Mouse (Mus musculus) erythroblast, embryonic 14.5 days (primary cell): ENCODE measurements around the gene Tex38. TPM values are rescaled to one million over a fixed set of nuclear protein-coding genes. Genes with fewer than 3 reads are reported as not detected.

Experiments used
- H3K27me3 ChIP-seq: 2 replicates; pipeline ENCODE4 v1.6.1; 2012; ENCODE audit warnings: inconsistent platforms; ENCODE audit not compliant: control insufficient read depth
- H3K36me3 ChIP-seq: 2 replicates; pipeline ENCODE4 v1.6.1; 2012; ENCODE audit warnings: mild to moderate bottlenecking, inconsistent platforms; ENCODE audit not compliant: control insufficient read depth
- H3K4me1 ChIP-seq: 2 replicates; pipeline ENCODE4 v1.6.1; 2012; ENCODE audit warnings: inconsistent platforms; ENCODE audit not compliant: control insufficient read depth
- H3K4me3 ChIP-seq: replicated peaks from 2 replicates; pipeline ENCODE3; 2012; ENCODE audit warnings: moderate library complexity, mild to moderate bottlenecking, inconsistent platforms
- H3K9me3 ChIP-seq: 2 replicates; pipeline ENCODE4 v1.6.1; 2012; ENCODE audit warnings: low read length, inconsistent platforms, mixed read lengths; ENCODE audit not compliant: control insufficient read depth
- GATA1 ChIP-seq: IDR thresholded peaks from 2 replicates; pipeline ENCODE4 v1.6.1; 2012; ENCODE audit warnings: low read length, inconsistent platforms, mixed read lengths
- TAL1 ChIP-seq: IDR thresholded peaks from 3 replicates; pipeline ENCODE4 v1.6.1; 2012; ENCODE audit warnings: low read length, inconsistent platforms, mixed read lengths
- polyA plus RNA-seq: library from polyadenylated mRNA; stranded (reverse); fragments of >175 nt; gene quantifications from 2 replicates; pipeline ENCODE4 v1.2.3, GENCODE M21; 2012

Gene Tex38
- polyA plus RNA-seq = not detected in 2 replicates

GRCm38 (mm10) chr4:115780918-115781317 is at the start of gene Tex38:
Gene Tex38, minus strand, starts transcription at chr4:115781018.
- Histone ChIP-seq H3K4me1 (peaks cover 26% of the 10 kb centered on the region), H3K27me3 (no peaks in the 10 kb centered on the region), H3K36me3 (peaks cover 17% of the 10 kb centered on the region), H3K4me3 (no peak within 1 kb of the TSS), H3K9me3 (no peaks in the 10 kb centered on the region)
- no peak for TF ChIP-seq TAL1
- no peak for TF ChIP-seq GATA1

GRCm38 (mm10) chr4:115830491-115830890 is 49.7 kb upstream of the Tex38 start:
- TF ChIP-seq TAL1 (no peak), GATA1 (no peak)
- no peak overlapping the region for H3K4me3 ChIP-seq
- H3K36me3 ChIP-seq = peaks cover 61% of the 10 kb centered on the region
- no peaks in the 10 kb centered on the region for H3K9me3 ChIP-seq
- H3K4me1 ChIP-seq = peaks cover 59% of the 10 kb centered on the region
- no peaks in the 10 kb centered on the region for H3K27me3 ChIP-seq

- Histone ChIP-seq H3K4me3 (peak overlapping the region; percentile 81), H3K27me3 (no peaks in the 10 kb centered on the region), H3K36me3 (peaks cover 42% of the 10 kb centered on the region), H3K9me3 (no peaks in the 10 kb centered on the region), H3K4me1 (peaks cover 78% of the 10 kb centered on the region)
- TF ChIP-seq TAL1 (no peak), GATA1 (no peak)
These were observed 47.7 kb upstream of the Tex38 start for GRCm38 (mm10) chr4:115828572-115828902.

GRCm38 (mm10) chr4:115827888-115828571 is 47.2 kb upstream of the Tex38 start, which contains the start of gene Mob3c:
Gene Mob3c, plus strand, starts transcription at chr4:115828092.
- Histone ChIP-seq H3K4me3 (peak within 1 kb of the TSS; percentile 81), H3K9me3 (no peaks in the 10 kb centered on the region), H3K4me1 (peaks cover 83% of the 10 kb centered on the region), H3K36me3 (peaks cover 37% of the 10 kb centered on the region), H3K27me3 (no peaks in the 10 kb centered on the region)
- TF ChIP-seq TAL1 (no peak), GATA1 (no peak)

- Histone ChIP-seq H3K36me3 (peaks cover 34% of the 10 kb centered on the region), H3K4me3 (peak overlapping the region; percentile 81), H3K9me3 (no peaks in the 10 kb centered on the region), H3K4me1 (peaks cover 88% of the 10 kb centered on the region), H3K27me3 (no peaks in the 10 kb centered on the region)
- no peak for TF ChIP-seq TAL1
- no peak for TF ChIP-seq GATA1
These were observed 46.7 kb upstream of the Tex38 start for GRCm38 (mm10) chr4:115827535-115827887.

- H3K9me3 ChIP-seq = no peaks in the 10 kb centered on the region
- H3K4me1 ChIP-seq = peaks cover 88% of the 10 kb centered on the region
- H3K4me3 ChIP-seq = no peak overlapping the region
- H3K27me3 ChIP-seq = no peaks in the 10 kb centered on the region
- peaks cover 30% of the 10 kb centered on the region for H3K36me3 ChIP-seq
- TF ChIP-seq TAL1 = no peak
- TF ChIP-seq GATA1 = no peak
These were observed 46.2 kb upstream of the Tex38 start for GRCm38 (mm10) chr4:115827066-115827465.

- H3K36me3 ChIP-seq = peaks cover 13% of the 10 kb centered on the region
These were observed 44.5 kb upstream of the Tex38 start for GRCm38 (mm10) chr4:115825271-115825670.

GRCm38 (mm10) chr4:115824178-115824577 is 43.4 kb upstream of the Tex38 start:
- no peak; the same call in 2 of the 3 replicates for TF ChIP-seq TAL1
- 0 out of 2 replicates have a peak, but pooled peaks have one; percentile 35 for TF ChIP-seq GATA1
- peaks cover 2% of the 10 kb centered on the region for H3K36me3 ChIP-seq
- no peaks in the 10 kb centered on the region for H3K27me3 ChIP-seq
- H3K4me3 ChIP-seq = peak overlapping the region; percentile 12
- H3K4me1 ChIP-seq = peaks cover 84% of the 10 kb centered on the region
- no peaks in the 10 kb centered on the region for H3K9me3 ChIP-seq

More at GRCm38 (mm10) chr4:115825271-115825670, 44.5 kb upstream of the Tex38 start:
- Histone ChIP-seq H3K9me3 (no peaks in the 10 kb centered on the region), H3K27me3 (no peaks in the 10 kb centered on the region), H3K4me1 (peaks cover 92% of the 10 kb centered on the region), H3K4me3 (no peak overlapping the region)
- TF ChIP-seq GATA1 = no peak
- no peak for TF ChIP-seq TAL1

GRCm38 (mm10) chr4:115821928-115822327 is 41.1 kb upstream of the Tex38 start:
- Histone ChIP-seq H3K4me1 (peaks cover 62% of the 10 kb centered on the region), H3K27me3 (no peaks in the 10 kb centered on the region), H3K4me3 (no peak overlapping the region), H3K9me3 (no peaks in the 10 kb centered on the region), H3K36me3 (peaks cover 2% of the 10 kb centered on the region)
- TF ChIP-seq TAL1 = no peak
- TF ChIP-seq GATA1 = no peak

GRCm38 (mm10) chr4:115821431-115821830 is 40.6 kb upstream of the Tex38 start:
- H3K36me3 ChIP-seq = peaks cover 3% of the 10 kb centered on the region
- TF ChIP-seq TAL1 = no peak
- H3K4me1 ChIP-seq = peaks cover 57% of the 10 kb centered on the region

More at GRCm38 (mm10) chr4:115821431-115821830, 40.6 kb upstream of the Tex38 start:
- Histone ChIP-seq H3K4me3 (no peak overlapping the region), H3K27me3 (no peaks in the 10 kb centered on the region), H3K9me3 (no peaks in the 10 kb centered on the region)
